Mouse (Mus musculus): Measurements from ENCODE around the gene Gm9803.

GRCm38 (mm10) chr10:43509228-43509627 lies 14.7 kb upstream of the Gm9803 start:
- TF ChIP-seq CTCF (IDR thresholded peaks at IDR 0.05; ENCODE audit: insufficient read depth, low read length) (no peak), POLR2A (IDR thresholded peaks at IDR 0.05; ENCODE audit: borderline replicate concordance, extremely low read depth, low read depth, low read length) (no peak)
